Mouse (Mus musculus) embryonic facial prominence, embryonic 11.5 days (tissue): ENCODE measurements around the gene Lrba. TPM values are rescaled to one million over a fixed set of nuclear protein-coding genes. Genes with fewer than 3 reads are reported as not detected.

Experiments used
- ATAC-seq: fragments of 200-750 bp; cut with Nextera tagmentation; replicated peaks from 2 replicates; pipeline ENCODE4 v1.8.0; 2017; ENCODE audit warnings: low read depth; ENCODE audit not compliant: insufficient number of reproducible peaks, low FRiP score, low TSS enrichment
- DNase-seq: peaks from one replicate; pipeline ENCODE4 v3.0.0-alpha.2; 2015; ENCODE audit warnings: low spot score
- H3K27ac ChIP-seq: fragments of 300-500 bp; sonication (generic); replicated peaks from 2 replicates; pipeline ENCODE4 v1.5.1; 2014; ENCODE audit warnings: mild to moderate bottlenecking, low read depth, low read length, control low read depth
- H3K27me3 ChIP-seq: fragments of 300-500 bp; sonication (generic); 2 replicates; pipeline ENCODE4 v1.6.1; 2014; ENCODE audit warnings: mild to moderate bottlenecking, low read length, moderate library complexity, mixed read lengths; ENCODE audit not compliant: control insufficient read depth, insufficient read depth
- H3K36me3 ChIP-seq: fragments of 300-500 bp; sonication (generic); replicated peaks from 2 replicates; pipeline ENCODE4 v1.6.1; 2014; ENCODE audit warnings: low read depth, mild to moderate bottlenecking, low read length, moderate library complexity, mixed read lengths; ENCODE audit not compliant: control insufficient read depth, insufficient read depth
- H3K4me1 ChIP-seq: fragments of 300-500 bp; sonication (generic); 2 replicates; pipeline ENCODE4 v1.6.1; 2014; ENCODE audit warnings: low read length, mixed read lengths; ENCODE audit not compliant: control insufficient read depth, insufficient read depth
- H3K4me2 ChIP-seq: fragments of 300-500 bp; sonication (generic); 2 replicates; pipeline ENCODE4 v1.6.1; 2014; ENCODE audit warnings: low read depth, mild to moderate bottlenecking, control low read depth, low read length, moderate library complexity
- H3K4me3 ChIP-seq: fragments of 300-500 bp; sonication (generic); 2 replicates; pipeline ENCODE4 v1.5.1; 2014; ENCODE audit warnings: low read depth, low read length, control low read depth
- H3K9ac ChIP-seq: fragments of 300-500 bp; sonication (generic); replicated peaks from 2 replicates; pipeline ENCODE4 v1.6.1; 2014; ENCODE audit warnings: mild to moderate bottlenecking, control low read depth, low read length
- H3K9me3 ChIP-seq: fragments of 300-500 bp; sonication (generic); replicated peaks from 2 replicates; pipeline ENCODE4 v1.6.1; 2016; ENCODE audit warnings: mild to moderate bottlenecking, low read length, inconsistent platforms, mixed read lengths; ENCODE audit not compliant: control insufficient read depth
- WGBS: fragments of 180-500 bp; shearing (Covaris S2); extraction: QIAGEN DNeasy Blood & Tissue Kit; methylation state at CpG from one replicate; pipeline ENCODE4 v1.1.7; 2014; 5-methylcytosine and 5-hydroxymethylcytosine counted together
- polyA plus RNA-seq: library from polyadenylated mRNA; unstranded; fragments of >200 nt; fragmentation: Nextera tagmentation; extraction: Ambion mirVana; gene quantifications from 2 replicates; pipeline ENCODE4 v1.2.1, GENCODE M21; 2014

The Lrba gene
- polyA plus RNA-seq, 1 experiment from 2014 or later, result 8.9 TPM

- Histone ChIP-seq H3K4me3 (no peak overlapping the region), H3K9me3 (no peaks in the 10 kb centered on the region), H3K4me1 (no peaks in the 10 kb centered on the region), H3K4me2 (no peak overlapping the region), H3K36me3 (no peaks in the 10 kb centered on the region), H3K27ac (no peak overlapping the region), H3K27me3 (no peaks in the 10 kb centered on the region), H3K9ac (no peak overlapping the region)
- no peak for ATAC-seq
- DNase-seq, result no peak
- WGBS, result 37% methylated on average over 1 of the region's 1 CpGs
Measured at GRCm38 (mm10) chr3:86688438-86688837, 464.0 kb downstream of the Lrba start.

- H3K9me3 ChIP-seq, result no peaks in the 10 kb centered on the region
- no peak overlapping the region for H3K27ac ChIP-seq
- DNase-seq (no peak), ATAC-seq (no peak)
- H3K36me3 ChIP-seq, result no peaks in the 10 kb centered on the region
- H3K4me2 ChIP-seq, result no peak overlapping the region
- H3K4me3 ChIP-seq, result no peak overlapping the region
- H3K9ac ChIP-seq, result no peak overlapping the region
- no peaks in the 10 kb centered on the region for H3K27me3 ChIP-seq
- WGBS, result 17% methylated on average over 7 of the region's 7 CpGs
- H3K4me1 ChIP-seq, result no peaks in the 10 kb centered on the region
Measured at GRCm38 (mm10) chr3:86689305-86689704, 464.8 kb downstream of the Lrba start.

- no peak overlapping the region for H3K9ac ChIP-seq
- H3K9me3 ChIP-seq, result no peaks in the 10 kb centered on the region
- DNase-seq, result no peak
- H3K4me3 ChIP-seq, result no peak overlapping the region
- no peak overlapping the region for H3K4me2 ChIP-seq
- H3K36me3 ChIP-seq, result no peaks in the 10 kb centered on the region
- H3K27ac ChIP-seq, result no peak overlapping the region
- H3K27me3 ChIP-seq, result no peaks in the 10 kb centered on the region
- no peaks in the 10 kb centered on the region for H3K4me1 ChIP-seq
- no peak for ATAC-seq
Measured at GRCm38 (mm10) chr3:86692779-86693178, 468.3 kb downstream of the Lrba start.

- Histone ChIP-seq H3K4me1 (no peaks in the 10 kb centered on the region), H3K9ac (no peak overlapping the region), H3K9me3 (no peaks in the 10 kb centered on the region), H3K27ac (no peak overlapping the region), H3K4me3 (no peak overlapping the region), H3K4me2 (no peak overlapping the region), H3K27me3 (no peaks in the 10 kb centered on the region), H3K36me3 (no peaks in the 10 kb centered on the region)
- WGBS, result 74% methylated on average over 7 of the region's 7 CpGs
- ATAC-seq, result no peak
- no peak for DNase-seq
Measured at GRCm38 (mm10) chr3:86693553-86693952, 469.1 kb downstream of the Lrba start.

- ATAC-seq (no peak), DNase-seq (no peak)
- no peaks in the 10 kb centered on the region for H3K36me3 ChIP-seq
- H3K27ac ChIP-seq, result no peak overlapping the region
- no peaks in the 10 kb centered on the region; the same call in 1 of the 2 replicates for H3K4me1 ChIP-seq
- WGBS, result 80% methylated on average over 2 of the region's 2 CpGs
- no peak overlapping the region for H3K4me2 ChIP-seq
- H3K4me3 ChIP-seq, result no peak overlapping the region
- no peaks in the 10 kb centered on the region for H3K9me3 ChIP-seq
- no peak overlapping the region for H3K9ac ChIP-seq
- no peaks in the 10 kb centered on the region for H3K27me3 ChIP-seq
Measured at GRCm38 (mm10) chr3:86698947-86699346, 474.5 kb downstream of the Lrba start.

GRCm38 (mm10) chr3:86701163-86701563, 476.7 kb downstream of the Lrba start:
- Histone ChIP-seq H3K27ac (peak overlapping the region; percentile 41; the same call in 1 of the 2 replicates), H3K27me3 (no peaks in the 10 kb centered on the region)
- peak; percentile 96 for ATAC-seq

GRCm38 (mm10) chr3:86709472-86709871, 485.0 kb downstream of the Lrba start:
- Histone ChIP-seq H3K4me3 (no peak overlapping the region), H3K4me2 (no peak overlapping the region), H3K36me3 (no peaks in the 10 kb centered on the region), H3K9me3 (no peaks in the 10 kb centered on the region), H3K27ac (no peak overlapping the region), H3K4me1 (no peaks in the 10 kb centered on the region; the same call in 1 of the 2 replicates), H3K27me3 (no peaks in the 10 kb centered on the region), H3K9ac (no peak overlapping the region)
- ATAC-seq (no peak), DNase-seq (peak; percentile 80)
- WGBS, result 13% methylated on average over 4 of the region's 4 CpGs

More at GRCm38 (mm10) chr3:86701163-86701563, 476.7 kb downstream of the Lrba start:
- Histone ChIP-seq H3K9me3 (no peaks in the 10 kb centered on the region), H3K36me3 (no peaks in the 10 kb centered on the region), H3K4me1 (no peaks in the 10 kb centered on the region; the same call in 1 of the 2 replicates), H3K4me2 (no peak overlapping the region), H3K9ac (no peak overlapping the region), H3K4me3 (no peak overlapping the region)
- WGBS, result 0% methylated on average over 1 of the region's 1 CpGs
- DNase-seq, result peak; percentile 80

- Histone ChIP-seq H3K4me3 (no peak overlapping the region), H3K4me1 (no peaks in the 10 kb centered on the region; the same call in 1 of the 2 replicates), H3K27ac (no peak overlapping the region), H3K9me3 (no peaks in the 10 kb centered on the region), H3K9ac (no peak overlapping the region), H3K4me2 (no peak overlapping the region), H3K36me3 (no peaks in the 10 kb centered on the region), H3K27me3 (no peaks in the 10 kb centered on the region)
- ATAC-seq, result no peak
- WGBS, result 71% methylated on average over 1 of the region's 1 CpGs
- no peak for DNase-seq
Measured at GRCm38 (mm10) chr3:86711530-86711929, 487.1 kb downstream of the Lrba start.
